Mouse (Mus musculus) olfactory bulb, adult 2 months (tissue): ENCODE measurements around the gene Slc52a3.

Source experiments
- CTCF ChIP-seq: fragments of 200-500 bp; IDR thresholded peaks from 2 replicates; pipeline ENCODE4 v1.5.1; 2012; ENCODE audit warnings: low read depth, mild to moderate bottlenecking, low read length, moderate library complexity; ENCODE audit not compliant: insufficient read depth
- POLR2A ChIP-seq: fragments of 200-500 bp; IDR thresholded peaks from 2 replicates; pipeline ENCODE4 v1.6.1; 2012; ENCODE audit warnings: mild to moderate bottlenecking, low read depth, low read length, moderate library complexity; ENCODE audit not compliant: insufficient read depth

DNA sequence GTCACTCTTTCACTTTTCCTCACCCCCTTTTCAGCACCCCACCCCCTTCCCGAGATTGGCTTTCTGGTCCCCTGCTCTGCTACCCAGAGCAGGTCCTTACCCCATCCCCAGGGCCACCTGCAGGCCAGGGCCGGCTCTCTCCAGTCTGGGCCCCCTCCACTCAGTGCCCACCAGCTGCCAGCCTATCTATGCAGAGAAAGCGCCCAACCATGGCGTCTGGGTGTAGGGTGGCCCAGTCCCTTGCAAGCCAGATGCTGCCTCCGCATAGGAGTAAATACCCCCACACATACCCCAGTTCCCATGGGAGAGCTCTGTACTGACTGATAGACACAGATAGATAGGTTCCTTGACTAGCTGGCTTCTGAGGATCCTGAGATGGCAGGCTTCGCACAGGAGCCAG, 4.4 kb downstream of the Slc52a3 start:
- TF ChIP-seq POLR2A (no peak), CTCF (no peak)
